ENCODE assay signal across 9 mouse cellular contexts in the genomic region with DNA sequence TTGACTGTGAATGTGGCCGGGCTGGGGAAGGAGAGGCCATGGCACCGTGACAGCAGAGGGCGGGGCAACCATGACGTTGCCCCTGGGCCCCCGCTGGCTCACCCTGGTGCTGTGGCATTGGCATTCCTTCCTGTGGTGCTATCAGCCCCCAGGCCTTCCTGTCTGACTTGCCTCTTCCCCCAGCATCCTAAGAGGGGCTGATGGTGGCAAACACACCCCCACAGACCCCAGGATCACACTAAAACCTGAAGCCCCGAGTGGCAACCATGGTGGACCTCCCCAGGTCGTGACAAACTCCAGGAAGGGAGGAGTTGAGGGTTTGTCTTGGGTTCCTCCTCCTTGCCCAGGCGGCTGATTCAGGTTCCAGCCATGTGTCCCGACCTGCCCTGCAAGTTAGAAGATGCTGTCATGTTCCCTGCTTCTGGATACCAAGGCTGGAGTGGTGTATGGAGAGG. TPM values are rescaled to one million over a fixed set of nuclear protein-coding genes. Genes with fewer than 3 reads are reported as not detected.
DNase-seq lines count a peak whose midpoint lies in the region; ATAC-seq and TF ChIP-seq lines count a peak whose summit lies in the region.
"Had no signal": no experiment of that assay in that cellular context is flagged by ENCODE, and none has a peak within 500 bp of the region (broad histone marks: within the 10 kb centered on the region; RNA-seq: fewer than 3 reads in every experiment).

No protein-coding gene starts in this region.

- H3K36me3 ChIP-seq in limb, embryonic 15.5 days, result no peaks in the 10 kb centered on the region
- no peaks in the 10 kb centered on the region for H3K36me3 ChIP-seq in stomach, embryonic 16.5 days (ENCODE audit: control insufficient read depth, insufficient read depth, low read length)
- H3K36me3 ChIP-seq: embryonic facial prominence, embryonic 13.5 days had no signal

- H3K4me3 ChIP-seq in lung, adult 2 months (replicated peaks; ENCODE audit: extremely low read depth, low read depth, low read length), result no peak overlapping the region
- peak overlapping the region; percentile 11 for H3K4me3 ChIP-seq in limb, embryonic 15.5 days
- H3K4me3 ChIP-seq in stomach, embryonic 16.5 days (replicated peaks; ENCODE audit: low read length), result peak overlapping the region; percentile 16
- H3K4me3 ChIP-seq: embryonic facial prominence, embryonic 13.5 days had no signal

- peak; percentile 73 for ATAC-seq in common myeloid progenitor, adult 5-6 weeks (replicated peaks; ENCODE audit: low read depth, poor library complexity, severe bottlenecking)
- no peak for ATAC-seq in limb, embryonic 15.5 days (ENCODE audit: insufficient number of reproducible peaks, low FRiP score, low TSS enrichment, low read depth)
- ATAC-seq in stomach, embryonic 16.5 days (ENCODE audit: insufficient read depth, low FRiP score), result peak; percentile 28

- 29% methylated on average over 9 of the region's 9 CpGs for WGBS in lung, adult 2 months
- WGBS in limb, embryonic 15.5 days, result 52% methylated on average over 9 of the region's 9 CpGs
- WGBS in stomach, embryonic 16.5 days, result 44% methylated on average over 9 of the region's 9 CpGs

- no peak for TF ChIP-seq POLR2A in lung, adult 2 months (IDR thresholded peaks at IDR 0.05; ENCODE audit: borderline replicate concordance, extremely low read depth, low read depth, low read length)

- H3K4me2 ChIP-seq in limb, embryonic 15.5 days, result no peak overlapping the region
- H3K4me2 ChIP-seq in stomach, embryonic 16.5 days (ENCODE audit: low read depth, low read length), result peak overlapping the region; percentile 23; the same call in 1 of the 2 replicates
- H3K4me2 ChIP-seq: embryonic facial prominence, embryonic 13.5 days had no signal

- no peak overlapping the region for H3K9ac ChIP-seq in limb, embryonic 15.5 days
- peak overlapping the region; percentile 27; the same call in 1 of the 2 replicates for H3K9ac ChIP-seq in stomach, embryonic 16.5 days (ENCODE audit: low read length)
- H3K9ac ChIP-seq: embryonic facial prominence, embryonic 13.5 days had no signal

- peak overlapping the region; percentile 54; the same call in 1 of the 2 replicates for H3K27ac ChIP-seq in limb, embryonic 15.5 days
- H3K27ac ChIP-seq in stomach, embryonic 16.5 days (ENCODE audit: low read length), result peak overlapping the region; percentile 87
- H3K27ac ChIP-seq: embryonic facial prominence, embryonic 13.5 days had no signal

- DNase-seq in lung, postnatal 10 days, result peak; percentile 35
- no peak for DNase-seq in lung, adult 2 months
- no peak for DNase-seq in embryo, embryonic 10 days (ENCODE audit: low spot score)
- DNase-seq in layer of hippocampus, adult 9-11 months, result no peak
- DNase-seq: gastrocnemius, postnatal 25 days had no signal

- no peaks in the 10 kb centered on the region for H3K27me3 ChIP-seq in limb, embryonic 15.5 days
- no peaks in the 10 kb centered on the region for H3K27me3 ChIP-seq in stomach, embryonic 16.5 days (ENCODE audit: control insufficient read depth, insufficient read depth, low read length)
- H3K27me3 ChIP-seq: embryonic facial prominence, embryonic 13.5 days had no signal

- H3K4me1 ChIP-seq in lung, adult 2 months (ENCODE audit: control insufficient read depth, insufficient read depth, low read length), result peaks cover 6% of the 10 kb centered on the region; the same call in 1 of the 2 replicates
- peaks cover 28% of the 10 kb centered on the region for H3K4me1 ChIP-seq in limb, embryonic 15.5 days
- H3K4me1 ChIP-seq in stomach, embryonic 16.5 days (ENCODE audit: control insufficient read depth, insufficient read depth, low read length), result peaks cover 16% of the 10 kb centered on the region

- TF ChIP-seq CTCF in lung, adult 2 months (IDR thresholded peaks at IDR 0.05; ENCODE audit: insufficient read depth, low read length), result no peak

- H3K9me3 ChIP-seq in limb, embryonic 15.5 days, result no peaks in the 10 kb centered on the region
- H3K9me3 ChIP-seq in stomach, embryonic 16.5 days (replicated peaks; ENCODE audit: control insufficient read depth, low read length), result no peaks in the 10 kb centered on the region
- H3K9me3 ChIP-seq: embryonic facial prominence, embryonic 13.5 days had no signal

RNA-seq across cellular contexts. Expression of a gene that starts 3.2 kb away (rescaled TPM):
- 2.2 and 21.5 TPM in 2 replicates for polyA plus RNA-seq in lung, adult 2 months (2012; rRNA removed)
- total RNA-seq in common myeloid progenitor, adult 5-6 weeks (2017), result 29.5 and 39.6 TPM in 2 replicates
- 42.0 and 45.4 TPM in 2 replicates for polyA plus RNA-seq in limb, embryonic 15.5 days (2015; fragmentation: Nextera tagmentation; extraction: Ambion mirVana)
- polyA plus RNA-seq in stomach, embryonic 16.5 days (2015; fragmentation: Nextera tagmentation; extraction: Ambion mirVana), result 34.2 and 42.3 TPM in 2 replicates

RNA-seq across cellular contexts. Expression of a gene that starts 15.3 kb away (rescaled TPM):
- polyA plus RNA-seq in lung, adult 2 months (2012; rRNA removed), result 5.3 and 8.4 TPM in 2 replicates
- total RNA-seq in common myeloid progenitor, adult 5-6 weeks (2017), result 3.4 and 3.7 TPM in 2 replicates
- polyA plus RNA-seq in limb, embryonic 15.5 days (2015; fragmentation: Nextera tagmentation; extraction: Ambion mirVana), result 33.8 and 36.2 TPM in 2 replicates
- polyA plus RNA-seq in stomach, embryonic 16.5 days (2015; fragmentation: Nextera tagmentation; extraction: Ambion mirVana), result 19.6 and 22.6 TPM in 2 replicates

RNA-seq across cellular contexts. Expression of a gene that starts 49.5 kb away (rescaled TPM):
- 276 and 321 TPM in 2 replicates for polyA plus RNA-seq in lung, adult 2 months (2012; rRNA removed)
- 6,938 and 7,194 TPM in 2 replicates for total RNA-seq in common myeloid progenitor, adult 5-6 weeks (2017)
- polyA plus RNA-seq in limb, embryonic 15.5 days (2015; fragmentation: Nextera tagmentation; extraction: Ambion mirVana), result 1,698 and 2,211 TPM in 2 replicates
- 1,851 and 2,115 TPM in 2 replicates for polyA plus RNA-seq in stomach, embryonic 16.5 days (2015; fragmentation: Nextera tagmentation; extraction: Ambion mirVana)
